Mouse (Mus musculus) cortical plate, adult 2 months (tissue): Measurements from ENCODE around the gene Ttc3.

Experiments used
- CTCF ChIP-seq: fragments of 200-500 bp; IDR thresholded peaks from 2 replicates; pipeline ENCODE4 v1.5.1; 2011; ENCODE audit warnings: mild to moderate bottlenecking, control low read depth, low read length; ENCODE audit not compliant: insufficient read depth; ENCODE audit errors: extremely low read depth
- POLR2A ChIP-seq: fragments of 200-500 bp; IDR thresholded peaks from 2 replicates; pipeline ENCODE4 v1.6.1; 2011; ENCODE audit warnings: mild to moderate bottlenecking, low read length, control low read depth; ENCODE audit not compliant: insufficient read depth; ENCODE audit errors: extremely low read depth

DNA sequence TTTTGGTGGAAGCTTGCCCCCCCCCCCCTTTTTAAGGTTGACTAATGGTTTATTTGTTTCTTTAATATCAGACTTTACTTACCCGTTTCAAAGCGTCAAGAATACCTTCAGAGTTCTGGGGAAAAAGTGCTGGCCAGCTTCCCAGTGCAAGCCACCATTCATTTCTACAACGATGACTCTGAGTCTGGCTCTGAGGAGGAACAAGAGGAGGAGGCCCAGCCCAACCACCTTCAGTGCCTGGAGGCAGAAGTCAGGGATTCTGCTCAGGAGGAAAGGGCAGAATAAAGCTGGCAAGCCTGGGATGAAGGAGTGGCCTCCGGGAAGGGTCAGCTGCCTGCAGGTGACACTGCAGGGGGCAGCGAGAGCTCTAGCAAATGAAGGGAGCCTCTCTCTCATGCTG, 34.8 kb upstream of the Ttc3 start:
- TF ChIP-seq POLR2A (no peak), CTCF (no peak)
